Mouse (Mus musculus) lung, embryonic 16.5 days (tissue): ENCODE results near the gene Ccr1. TPM values are rescaled to one million over a fixed set of nuclear protein-coding genes. Genes with fewer than 3 reads are reported as not detected.
"Not testable (repeated sequence)": the region's sequence is repeated elsewhere in the genome, so short reads cannot be mapped to it uniquely, and the experiment has no call there.

Experiments used
- ATAC-seq: fragments of 200-750 bp; cut with Nextera tagmentation; 2 replicates; pipeline ENCODE4 v1.8.0; 2017; ENCODE audit warnings: low read depth, mild to moderate bottlenecking, moderate library complexity
- H3K27ac ChIP-seq: fragments of 300-500 bp; sonication (generic); 2 replicates; pipeline ENCODE4 v1.5.1; 2014; ENCODE audit warnings: mild to moderate bottlenecking, control low read depth, low read length
- H3K27me3 ChIP-seq: fragments of 300-500 bp; sonication (generic); 2 replicates; pipeline ENCODE4 v1.6.1; 2014; ENCODE audit warnings: low read depth, low read length, mixed read lengths; ENCODE audit not compliant: control insufficient read depth, insufficient read depth
- H3K36me3 ChIP-seq: fragments of 300-500 bp; sonication (generic); 2 replicates; pipeline ENCODE4 v1.6.1; 2014; ENCODE audit warnings: low read length; ENCODE audit not compliant: control insufficient read depth, insufficient read depth
- H3K4me1 ChIP-seq: fragments of 300-500 bp; sonication (generic); replicated peaks from 2 replicates; pipeline ENCODE4 v1.6.1; 2014; ENCODE audit warnings: low read length, mixed read lengths; ENCODE audit not compliant: control insufficient read depth, insufficient read depth
- H3K4me2 ChIP-seq: fragments of 300-500 bp; sonication (generic); 2 replicates; pipeline ENCODE4 v1.6.1; 2014; ENCODE audit warnings: low read depth, low read length, control low read depth
- H3K4me3 ChIP-seq: fragments of 300-500 bp; sonication (generic); 2 replicates; pipeline ENCODE4 v1.5.1; 2014; ENCODE audit warnings: mild to moderate bottlenecking, low read length, control low read depth
- H3K9ac ChIP-seq: fragments of 300-500 bp; sonication (generic); 2 replicates; pipeline ENCODE4 v1.6.1; 2014; ENCODE audit warnings: low read length, control low read depth
- H3K9me3 ChIP-seq: fragments of 300-500 bp; sonication (generic); 2 replicates; pipeline ENCODE4 v1.6.1; 2016; ENCODE audit warnings: low read length; ENCODE audit not compliant: control insufficient read depth
- WGBS: fragments of 180-500 bp; shearing (Covaris S2); extraction: QIAGEN DNeasy Blood & Tissue Kit; methylation state at CpG from one replicate; pipeline ENCODE4 v1.1.7; 2014; 5-methylcytosine and 5-hydroxymethylcytosine counted together
- polyA plus RNA-seq: library from polyadenylated mRNA; unstranded; fragments of >200 nt; fragmentation: Nextera tagmentation; extraction: Ambion mirVana; gene quantifications from 2 replicates; pipeline ENCODE4 v1.2.1, GENCODE M21; 2015

The Ccr1 gene
- polyA plus RNA-seq, 1 experiment from 2014 or later = 4.0 TPM

- 61% methylated on average over 2 of the region's 2 CpGs for WGBS
- Histone ChIP-seq H3K27ac (no peak overlapping the region), H3K27me3 (no peaks in the 10 kb centered on the region), H3K36me3 (no peaks in the 10 kb centered on the region), H3K4me3 (no peak overlapping the region), H3K4me1 (no peaks in the 10 kb centered on the region), H3K9me3 (no peaks in the 10 kb centered on the region), H3K9ac (no peak overlapping the region), H3K4me2 (no peak overlapping the region)
- no peak for ATAC-seq
These were observed 17.7 kb upstream of the Ccr1 start for GRCm38 (mm10) chr9:123986217-123986616.

GRCm38 (mm10) chr9:123984943-123985342, 16.5 kb upstream of the Ccr1 start:
- H3K4me3 ChIP-seq = no peak overlapping the region
- no peak for ATAC-seq
- H3K9ac ChIP-seq = no peak overlapping the region
- H3K9me3 ChIP-seq = no peaks in the 10 kb centered on the region
- H3K27me3 ChIP-seq = no peaks in the 10 kb centered on the region
- H3K4me2 ChIP-seq = no peak overlapping the region
- no peak overlapping the region for H3K27ac ChIP-seq
- no peaks in the 10 kb centered on the region for H3K4me1 ChIP-seq
- no peaks in the 10 kb centered on the region for H3K36me3 ChIP-seq

GRCm38 (mm10) chr9:123982720-123983119, 14.2 kb upstream of the Ccr1 start:
- no peak for ATAC-seq
- Histone ChIP-seq H3K4me3 (no peak overlapping the region), H3K9me3 (no peaks in the 10 kb centered on the region), H3K36me3 (no peaks in the 10 kb centered on the region), H3K4me2 (no peak overlapping the region), H3K27ac (no peak overlapping the region), H3K4me1 (no peaks in the 10 kb centered on the region), H3K27me3 (no peaks in the 10 kb centered on the region), H3K9ac (no peak overlapping the region)
- WGBS = 75% methylated on average over 1 of the region's 1 CpGs

GRCm38 (mm10) chr9:123981909-123982308, 13.4 kb upstream of the Ccr1 start:
- no peak overlapping the region for H3K4me3 ChIP-seq
- no peak overlapping the region for H3K4me2 ChIP-seq
- no peak overlapping the region for H3K9ac ChIP-seq
- 56% methylated on average over 4 of the region's 4 CpGs for WGBS
- no peaks in the 10 kb centered on the region for H3K4me1 ChIP-seq
- no peaks in the 10 kb centered on the region for H3K36me3 ChIP-seq
- no peaks in the 10 kb centered on the region for H3K27me3 ChIP-seq
- H3K9me3 ChIP-seq = no peaks in the 10 kb centered on the region
- H3K27ac ChIP-seq = no peak overlapping the region
- no peak for ATAC-seq

- H3K4me3 ChIP-seq, H3K9ac ChIP-seq, H3K9me3 ChIP-seq, H3K4me2 ChIP-seq, H3K27ac ChIP-seq, H3K27me3 ChIP-seq, ATAC-seq, H3K36me3 ChIP-seq, H3K4me1 ChIP-seq: not testable (repeated sequence)
- WGBS = no CpG with 5 or more reads among the region's 3 CpGs
These were observed 12.5 kb upstream of the Ccr1 start for GRCm38 (mm10) chr9:123980858-123981475.

GRCm38 (mm10) chr9:123978308-123978707, 9.8 kb upstream of the Ccr1 start, which contains the start of gene Ccr1l1:
Gene Ccr1l1, minus strand, starts transcription at chr9:123978408.
- Histone ChIP-seq H3K9me3 (no peaks in the 10 kb centered on the region), H3K4me2 (no peak within 1 kb of the TSS), H3K4me3 (no peak within 1 kb of the TSS), H3K27me3 (no peaks in the 10 kb centered on the region), H3K4me1 (no peaks in the 10 kb centered on the region), H3K27ac (no peak within 1 kb of the TSS), H3K36me3 (no peaks in the 10 kb centered on the region), H3K9ac (no peak within 1 kb of the TSS)
- WGBS = 26% methylated on average over 1 of the region's 1 CpGs
- no peak for ATAC-seq

- Histone ChIP-seq H3K9ac (no peak overlapping the region), H3K36me3 (no peaks in the 10 kb centered on the region), H3K4me3 (no peak overlapping the region), H3K9me3 (no peaks in the 10 kb centered on the region), H3K27me3 (no peaks in the 10 kb centered on the region), H3K27ac (no peak overlapping the region), H3K4me1 (no peaks in the 10 kb centered on the region), H3K4me2 (no peak overlapping the region)
- WGBS = 75% methylated on average over 9 of the region's 9 CpGs
- no peak for ATAC-seq
These were observed 8.6 kb upstream of the Ccr1 start for GRCm38 (mm10) chr9:123976876-123977663.

GRCm38 (mm10) chr9:123975630-123976029, 7.1 kb upstream of the Ccr1 start:
- Histone ChIP-seq H3K4me1 (no peaks in the 10 kb centered on the region), H3K4me2 (no peak overlapping the region), H3K4me3 (no peak overlapping the region), H3K27ac (no peak overlapping the region), H3K9ac (no peak overlapping the region), H3K27me3 (no peaks in the 10 kb centered on the region), H3K9me3 (no peaks in the 10 kb centered on the region), H3K36me3 (no peaks in the 10 kb centered on the region)
- WGBS = 66% methylated on average over 2 of the region's 2 CpGs
- ATAC-seq = no peak

GRCm38 (mm10) chr9:123966858-123967495, 1.5 kb downstream of the Ccr1 start:
- not testable (repeated sequence) for H3K4me3 ChIP-seq, H3K27ac ChIP-seq, H3K4me1 ChIP-seq, H3K9ac ChIP-seq, H3K4me2 ChIP-seq, H3K9me3 ChIP-seq, H3K36me3 ChIP-seq, H3K27me3 ChIP-seq, ATAC-seq
- 76% methylated on average over 1 of the region's 4 CpGs for WGBS
